Mouse (Mus musculus) inflammation-experienced regulatory T-cells, adult 16 weeks (primary cell): Measurements from ENCODE around the gene Usp28. TPM values are rescaled to one million over a fixed set of nuclear protein-coding genes. Genes with fewer than 3 reads are reported as not detected.

Experiments
- polyA plus RNA-seq: library from polyadenylated mRNA; unstranded; fragments of 100-300 nt; shearing (Covaris generic); gene quantifications from one replicate; pipeline ENCODE4 v1.2.1, GENCODE M21; 2017

The Usp28 gene
- polyA plus RNA-seq: 59.3 TPM

GRCm38 (mm10) chr9:48984845-48985707 lies at the start of gene Usp28:
TSS of gene Usp28 (plus strand) at chr9:48985375.

GRCm38 (mm10) chr9:48964587-48965040 lies 20.6 kb upstream of the Usp28 start, which contains the start of gene Htr3b:
TSS of gene Htr3b (minus strand) at chr9:48964990.

GRCm38 (mm10) chr9:49055333-49056205 lies 70.4 kb downstream of the Usp28 start, which contains the start of gene Zw10:
TSS of gene Zw10 (plus strand) at chr9:49055613.

GRCm38 (mm10) chr9:49081107-49081506 lies 95.9 kb downstream of the Usp28 start, which contains the start of gene Tmprss5:
TSS of gene Tmprss5 (plus strand) at chr9:49081260.

Other genes with a start within 250 kb of the Usp28 start
- gene Zbtb16, start 149.2 kb upstream of the Usp28 start, polyA plus RNA-seq: 0.12 TPM
- gene Htr3a, start 74.3 kb upstream of the Usp28 start, polyA plus RNA-seq: not detected
- not detected for gene Htr3b, start 20.4 kb upstream of the Usp28 start, polyA plus RNA-seq
- gene Zw10, start 70.2 kb downstream of the Usp28 start, polyA plus RNA-seq: 58.3 TPM
- not detected for gene Tmprss5, start 95.9 kb downstream of the Usp28 start, polyA plus RNA-seq